Mouse (Mus musculus): ENCODE measurements around the gene Tnrc6c.

DNA sequence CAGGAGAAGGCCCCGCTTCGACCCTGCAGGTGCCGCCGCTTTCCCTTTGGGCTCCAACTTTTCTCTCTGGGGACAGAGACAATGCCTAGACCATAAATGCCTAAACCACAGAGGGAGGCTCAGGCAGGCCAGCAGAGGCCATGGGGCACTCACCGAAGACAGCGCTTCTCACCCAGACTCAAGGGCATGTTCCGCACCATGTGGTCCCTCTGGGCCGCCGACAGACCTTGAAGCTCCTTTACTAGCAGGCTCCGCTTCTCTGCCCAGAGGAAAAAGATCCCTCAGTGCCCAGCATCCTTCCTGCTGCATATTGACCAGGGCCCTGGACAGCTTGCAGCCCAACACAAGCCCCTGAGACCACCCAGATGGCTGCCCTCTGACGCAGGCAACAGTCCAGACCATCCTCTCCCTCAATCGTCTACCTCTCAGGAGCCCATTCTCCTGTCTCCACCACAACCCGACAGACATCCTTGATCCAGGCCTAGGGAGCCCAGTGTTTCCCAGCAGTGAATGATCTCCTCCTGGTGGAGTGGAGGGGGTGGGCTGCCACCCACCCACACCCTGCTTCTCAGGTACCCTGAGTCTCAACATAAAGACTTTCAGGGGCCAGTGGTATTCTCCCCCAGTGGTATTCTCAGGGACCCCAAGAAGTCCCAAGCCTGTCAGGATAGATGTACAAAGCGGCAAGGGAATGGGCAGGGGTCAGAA is 122.2 kb downstream of the Tnrc6c start:
- TF ChIP-seq CTCF (IDR thresholded peaks at IDR 0.05) (no peak), EP300 (IDR thresholded peaks at IDR 0.05) (no peak)

Data from lung, postnatal 0 days (tissue).